Mouse (Mus musculus) cerebellum, postnatal 25 days (tissue): ENCODE data around the gene Olfr190.
"Not testable (repeated sequence)": the region's sequence is repeated elsewhere in the genome, so short reads cannot be mapped to it uniquely, and the experiment has no call there.

ENCODE experiments used
- DNase-seq, 2 experiments: peaks; one replicate each; pipeline ENCODE4 v3.0.0; 2021; ENCODE audit warnings: mixed read lengths in 2 of 2

Olfr190 gene

GRCm38 (mm10) chr16:59077905-59078304, at the start of gene Olfr190:
TSS of gene Olfr190 (minus strand) at chr16:59078005.
- no peak for DNase-seq

GRCm38 (mm10) chr16:59120969-59121368, 43.2 kb upstream of the Olfr190 start, which contains the start of gene Olfr194:
TSS of gene Olfr194 (minus strand) at chr16:59121069.
- no peak for DNase-seq

- no peak for DNase-seq
Observed at GRCm38 (mm10) chr16:59111781-59112180, 34.0 kb upstream of the Olfr190 start, which contains the start of gene Olfr193. TSS of gene Olfr193 (minus strand) at chr16:59111881.

GRCm38 (mm10) chr16:59108522-59108921, 30.7 kb upstream of the Olfr190 start:
- not testable (repeated sequence) for DNase-seq

DNA sequence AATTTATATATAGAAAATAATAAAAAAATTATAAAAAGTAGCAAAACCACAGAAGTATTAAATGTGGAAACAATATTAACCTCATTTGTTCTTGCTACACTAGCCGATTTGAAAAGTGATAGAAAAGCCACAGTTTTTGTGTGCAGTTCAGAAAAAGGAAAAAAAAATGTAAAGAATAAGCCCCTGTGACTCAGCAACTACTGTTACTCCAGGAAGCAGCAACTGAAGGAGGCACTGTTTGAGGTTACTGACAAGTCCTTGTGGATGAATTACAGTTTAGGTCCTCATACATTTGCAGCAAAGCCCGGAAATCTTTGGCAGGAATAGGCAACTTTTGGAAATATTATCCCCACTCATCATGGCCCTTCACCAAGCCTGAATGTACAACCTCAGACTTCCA, 27.5 kb upstream of the Olfr190 start:
- DNase-seq: no peak

DNA sequence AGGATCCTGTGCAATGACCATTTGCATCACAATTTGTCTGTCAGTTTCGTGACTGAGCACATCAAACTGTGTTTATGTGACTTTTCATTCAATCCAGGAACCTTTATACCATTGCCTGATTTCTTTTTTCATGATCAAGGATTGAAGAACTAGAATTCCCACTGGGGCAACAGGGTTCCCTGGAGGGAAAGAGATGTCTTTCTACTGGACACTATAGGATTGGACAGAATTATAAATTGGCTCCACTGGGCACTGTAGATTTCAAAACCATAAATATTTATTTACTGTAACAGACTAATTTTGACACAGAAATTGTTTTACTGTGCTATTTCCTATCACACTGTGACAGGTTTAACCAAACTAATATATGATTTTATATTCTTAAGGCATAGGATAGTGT, 11.9 kb upstream of the Olfr190 start, which contains the start of gene Olfr191:
Gene Olfr191, minus strand, starts transcription at position 101 of the 400 bp plus-strand sequence.
- not testable (repeated sequence) for DNase-seq

DNA sequence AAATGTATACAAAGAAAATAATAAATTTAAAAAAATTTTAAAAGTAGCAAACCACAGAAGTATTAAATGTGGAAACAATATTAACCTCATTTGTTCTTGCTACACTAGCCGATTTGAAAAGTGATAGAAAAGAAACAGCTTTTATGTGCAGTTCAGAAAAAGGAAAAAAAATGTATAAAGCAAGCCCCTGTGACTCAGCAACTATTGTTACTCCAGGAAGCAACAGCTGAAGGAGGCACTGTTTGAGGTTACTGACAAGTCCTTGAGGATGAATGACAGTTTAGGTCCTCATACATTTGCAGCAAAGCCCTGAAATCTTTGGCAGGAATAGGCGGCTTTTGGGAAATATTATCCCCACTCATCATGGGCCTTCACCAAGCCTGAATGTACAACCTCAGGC, 3.3 kb upstream of the Olfr190 start:
- not testable (repeated sequence) for DNase-seq

GRCm38 (mm10) chr16:59073520-59073919, 4.3 kb downstream of the Olfr190 start:
- no peak for DNase-seq

- DNase-seq: no peak
Observed at GRCm38 (mm10) chr16:59071755-59072154, 6.0 kb downstream of the Olfr190 start.

DNA sequence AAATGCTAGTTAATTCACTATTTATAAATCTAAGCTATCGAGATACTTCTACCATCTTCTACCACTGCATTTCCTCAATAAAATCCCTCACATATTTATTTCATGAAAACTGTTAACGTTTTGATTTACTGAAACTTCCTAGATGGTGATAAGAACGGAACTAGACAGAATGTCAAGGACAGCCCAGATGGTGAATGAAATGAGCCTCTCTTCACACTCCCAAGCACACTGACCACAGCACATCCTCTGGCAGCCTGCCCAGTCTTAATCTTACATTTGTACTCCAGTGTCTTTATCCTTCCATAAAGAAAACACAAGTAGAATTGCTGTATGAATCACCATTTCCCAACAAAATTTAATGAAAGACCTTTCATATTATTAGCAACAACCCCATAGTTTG, 15.4 kb downstream of the Olfr190 start:
- DNase-seq: not testable (repeated sequence)

- DNase-seq: not testable (repeated sequence)
Observed at GRCm38 (mm10) chr16:59049286-59049685, 28.5 kb downstream of the Olfr190 start.

DNA sequence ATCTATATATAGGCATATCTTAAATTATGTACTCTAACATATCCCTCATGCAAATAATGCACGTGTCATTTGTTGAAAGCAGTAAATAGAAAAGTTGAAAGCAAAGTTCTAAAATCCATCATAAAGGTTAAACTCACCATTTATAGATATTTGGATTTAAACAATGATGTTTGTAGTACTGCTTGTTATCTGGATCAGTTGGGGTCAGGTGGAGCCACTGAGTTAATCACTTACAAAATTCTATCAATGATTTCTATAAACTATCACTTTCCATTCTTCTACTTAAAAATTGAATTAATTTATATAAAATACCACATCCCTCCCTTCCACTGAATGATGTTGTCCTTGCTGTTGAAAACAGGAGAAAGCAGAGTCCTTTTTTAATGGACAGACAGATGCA, 28.9 kb downstream of the Olfr190 start:
- no peak for DNase-seq

DNA sequence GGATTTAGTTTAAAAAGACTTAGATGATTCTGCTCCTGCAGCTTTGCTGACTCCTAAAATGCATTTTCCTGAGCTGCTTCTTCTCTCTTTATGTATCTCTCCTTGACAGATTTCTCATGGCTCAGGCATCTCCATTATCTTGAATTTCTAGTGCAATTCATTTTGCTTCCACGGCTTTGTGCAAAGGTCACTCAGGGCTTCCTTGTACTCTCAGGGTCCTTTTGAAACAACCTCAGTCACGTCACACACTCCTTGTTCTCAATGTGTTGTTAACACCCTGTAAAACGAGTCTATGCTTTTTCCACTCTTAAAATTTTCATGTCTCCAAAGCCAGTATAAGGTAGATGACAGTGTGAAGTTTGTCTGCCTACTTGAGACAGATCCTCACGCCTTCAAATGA, 30.2 kb downstream of the Olfr190 start:
- DNase-seq: no peak

DNA sequence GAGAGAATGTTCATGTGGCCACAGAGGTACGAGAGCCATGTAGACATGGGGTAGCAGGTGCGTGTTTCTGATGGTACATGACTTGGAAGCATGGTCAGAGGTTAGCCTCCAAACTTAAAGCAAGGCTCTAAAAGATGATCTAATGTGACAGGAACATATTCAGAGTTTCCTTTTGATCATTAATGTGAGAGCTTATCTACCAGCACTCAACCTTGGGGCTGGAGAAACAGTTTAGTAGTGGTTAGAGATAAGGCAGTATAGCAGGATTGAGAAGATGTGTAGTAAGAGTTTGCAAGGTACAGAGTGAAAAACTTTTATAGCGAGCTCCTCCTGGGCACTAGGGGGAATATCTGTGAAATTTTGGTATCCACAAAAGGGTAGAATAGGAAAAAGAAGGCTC, 32.0 kb downstream of the Olfr190 start:
- no peak for DNase-seq

DNA sequence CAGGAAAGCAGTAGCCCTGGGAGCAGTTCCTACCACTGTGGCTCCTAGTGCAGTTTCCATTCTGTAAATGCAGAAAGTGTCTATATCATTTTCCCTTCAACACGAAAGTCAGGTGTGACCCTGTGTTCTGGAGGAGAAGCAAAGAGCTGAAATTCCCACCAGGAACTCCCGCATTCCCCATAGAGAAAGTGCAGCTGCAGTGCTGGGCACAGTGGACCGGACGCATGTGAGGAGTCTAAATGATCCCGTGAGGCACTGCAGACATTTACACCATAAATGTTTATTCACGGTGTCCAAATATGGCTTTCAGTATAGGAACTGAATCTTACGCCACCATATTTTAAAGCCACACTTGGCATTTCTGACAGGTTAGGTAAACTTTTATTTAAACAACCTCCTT, 38.1 kb downstream of the Olfr190 start, which contains the start of gene Olfr187:
Gene Olfr187, minus strand, starts transcription at position 58 of the 400 bp plus-strand sequence.
- DNase-seq: no peak

- DNase-seq: no peak
Observed at GRCm38 (mm10) chr16:59030191-59030590, 47.6 kb downstream of the Olfr190 start, which contains the start of gene Olfr186. TSS of gene Olfr186 (minus strand) at chr16:59030291.
